Mouse (Mus musculus) spleen, adult 2 months (tissue): ENCODE results near the gene H2-Eb2.

Experiments
- CTCF ChIP-seq: fragments of 200-500 bp; IDR thresholded peaks from 2 replicates; pipeline ENCODE4 v1.5.1; 2011; ENCODE audit warnings: mild to moderate bottlenecking, inconsistent platforms; ENCODE audit not compliant: insufficient read depth, insufficient read length, insufficient replicate concordance; ENCODE audit errors: extremely low read depth
- POLR2A ChIP-seq: fragments of 200-500 bp; IDR thresholded peaks from 2 replicates; pipeline ENCODE4 v1.6.1; 2011; ENCODE audit warnings: low read depth, low read length, inconsistent platforms

DNA sequence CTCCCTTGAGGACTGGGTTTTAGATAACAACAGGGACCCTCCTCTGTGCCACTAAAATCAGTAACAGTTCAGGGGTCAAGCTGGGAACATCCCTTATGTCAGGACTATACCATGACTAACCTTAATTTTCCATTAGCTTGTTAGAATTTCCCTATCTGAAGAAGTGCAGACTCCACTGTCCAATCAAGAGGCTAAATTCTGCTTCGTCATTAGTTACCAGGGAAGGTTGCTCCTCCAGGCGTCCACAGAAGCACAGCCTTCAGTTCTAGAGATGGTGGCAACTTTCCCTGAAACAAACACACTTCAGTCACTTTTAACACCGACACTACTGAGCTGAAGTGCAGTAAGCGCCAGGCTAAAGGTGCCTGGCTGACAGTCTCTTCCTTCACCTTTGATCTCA lies 20.7 kb upstream of the H2-Eb2 start:
- TF ChIP-seq CTCF (no peak), POLR2A (peak; percentile 72)
